Comparison of ENCODE assay signal across 15 mouse cellular contexts in genomic region chr7:49206775-49207676, GRCm38 (mm10).
DNase-seq lines count a peak whose midpoint lies in the region; ATAC-seq and TF ChIP-seq lines count a peak whose summit lies in the region.
"Had no signal": no experiment of that assay in that cellular context is flagged by ENCODE, and none has a peak within 500 bp of the region (broad histone marks: within the 10 kb centered on the region; RNA-seq: fewer than 3 reads in every experiment).

No protein-coding gene starts in this region.

- H3K36me3 ChIP-seq in heart, embryonic 14.5 days (ENCODE audit: control insufficient read depth, insufficient read depth, low read length) = no peaks in the 10 kb centered on the region
- no peaks in the 10 kb centered on the region for H3K36me3 ChIP-seq in heart, embryonic 12.5 days
- H3K36me3 ChIP-seq in ES-E14 (ENCODE audit: control insufficient read depth, insufficient read depth, low read length, poor library complexity, severe bottlenecking) = no peaks in the 10 kb centered on the region
- H3K36me3 ChIP-seq in heart, postnatal 0 days (replicated peaks; ENCODE audit: control insufficient read depth, insufficient read depth, low read length) = no peaks in the 10 kb centered on the region
- no peaks in the 10 kb centered on the region for H3K36me3 ChIP-seq in forebrain, embryonic 11.5 days (ENCODE audit: control insufficient read depth, insufficient read depth, low read length)
- H3K36me3 ChIP-seq in midbrain, postnatal 0 days (ENCODE audit: insufficient read depth, low read length) = no peaks in the 10 kb centered on the region
- H3K36me3 ChIP-seq: limb, embryonic 12.5 days; midbrain, embryonic 12.5 days had no signal

- no peak for ATAC-seq in heart, embryonic 14.5 days (ENCODE audit: insufficient number of reproducible peaks, insufficient read depth, low FRiP score, low read depth)
- ATAC-seq in heart, embryonic 12.5 days (ENCODE audit: insufficient number of reproducible peaks, low FRiP score) = no peak
- 0 out of 2 replicates have a peak, but pooled peaks have one; percentile 22 for ATAC-seq in heart, postnatal 0 days (ENCODE audit: insufficient read depth, low read depth)
- no peak for ATAC-seq in forebrain, embryonic 11.5 days (replicated peaks; ENCODE audit: low FRiP score)
- no peak for ATAC-seq in midbrain, postnatal 0 days (ENCODE audit: low FRiP score)
- ATAC-seq: forebrain, embryonic 13.5 days had no signal

- H3K27ac ChIP-seq in heart, embryonic 14.5 days (replicated peaks in 1 of 2; ENCODE audit: control insufficient read depth in 1 of 2, insufficient read depth in 1 of 2, low read depth in 2 of 2, low read length in 2 of 2) = peak overlapping the region; percentile 36 to 41; a peak in 2 of 4 replicates
- no peak overlapping the region for H3K27ac ChIP-seq in heart, embryonic 12.5 days (ENCODE audit: poor library complexity, severe bottlenecking)
- no peak overlapping the region for H3K27ac ChIP-seq in ES-E14 (ENCODE audit: insufficient read depth, low read depth, low read length, poor library complexity, severe bottlenecking)
- H3K27ac ChIP-seq in heart, postnatal 0 days (ENCODE audit: low read depth) = peak overlapping the region; percentile 22; the same call in 1 of the 2 replicates
- H3K27ac ChIP-seq in forebrain, embryonic 11.5 days (ENCODE audit: low read depth, low read length) = no peak overlapping the region
- no peak overlapping the region for H3K27ac ChIP-seq in midbrain, postnatal 0 days (ENCODE audit: low read depth, low read length)
- H3K27ac ChIP-seq: forebrain, embryonic 13.5 days; hindbrain, embryonic 14.5 days; limb, embryonic 12.5 days; midbrain, embryonic 12.5 days had no signal

- no peaks in the 10 kb centered on the region for H3K27me3 ChIP-seq in heart, embryonic 14.5 days (ENCODE audit: control insufficient read depth, insufficient read depth, low read length)
- 0 out of 2 replicates have a peak, but pooled peaks cover 5% of the 10 kb centered on the region for H3K27me3 ChIP-seq in heart, embryonic 12.5 days (replicated peaks)
- no peaks in the 10 kb centered on the region for H3K27me3 ChIP-seq in heart, postnatal 0 days (ENCODE audit: control insufficient read depth, insufficient read depth, low read length)
- H3K27me3 ChIP-seq in forebrain, embryonic 11.5 days (ENCODE audit: control insufficient read depth, insufficient read depth, low read length) = no peaks in the 10 kb centered on the region
- H3K27me3 ChIP-seq in midbrain, postnatal 0 days (ENCODE audit: insufficient read depth, low read length) = no peaks in the 10 kb centered on the region
- H3K27me3 ChIP-seq: forebrain, embryonic 13.5 days; limb, embryonic 12.5 days; midbrain, embryonic 12.5 days had no signal

- TF ChIP-seq CTCF in heart, postnatal 0 days (IDR thresholded peaks at IDR 0.05; ENCODE audit: low read depth) = no peak
- no peak for TF ChIP-seq CTCF in midbrain, postnatal 0 days (IDR thresholded peaks at IDR 0.05)

- in situ Hi-C loops in ES-E14 (cut with MboI; ENCODE audit: low sequenced_read_pairs in 2 of 2, unreplicated experiment in 2 of 2) = no loop called here

- TF ChIP-seq EP300 in heart, postnatal 0 days (IDR thresholded peaks at IDR 0.05; ENCODE audit: low read depth) = no peak

- H3K9ac ChIP-seq in heart, embryonic 14.5 days (ENCODE audit: low read length) = no peak overlapping the region
- H3K9ac ChIP-seq in heart, embryonic 12.5 days = no peak overlapping the region
- H3K9ac ChIP-seq in ES-E14 (ENCODE audit: insufficient read depth, low read depth, low read length, poor library complexity, severe bottlenecking) = no peak overlapping the region
- no peak overlapping the region for H3K9ac ChIP-seq in heart, postnatal 0 days (replicated peaks; ENCODE audit: low read depth, low read length)
- H3K9ac ChIP-seq in forebrain, embryonic 11.5 days (ENCODE audit: low read length) = no peak overlapping the region
- no peak overlapping the region for H3K9ac ChIP-seq in midbrain, postnatal 0 days (replicated peaks; ENCODE audit: low read length, poor library complexity, severe bottlenecking)
- H3K9ac ChIP-seq: forebrain, embryonic 13.5 days; hindbrain, embryonic 14.5 days; limb, embryonic 12.5 days; midbrain, embryonic 12.5 days had no signal

- H3K9me3 ChIP-seq in heart, embryonic 14.5 days (ENCODE audit: control insufficient read depth, low read length) = no peaks in the 10 kb centered on the region
- H3K9me3 ChIP-seq in heart, embryonic 12.5 days (replicated peaks) = no peaks in the 10 kb centered on the region
- H3K9me3 ChIP-seq in ES-E14 (ENCODE audit: control insufficient read depth, insufficient read depth, low read depth, low read length) = no peaks in the 10 kb centered on the region
- no peaks in the 10 kb centered on the region for H3K9me3 ChIP-seq in heart, postnatal 0 days (replicated peaks; ENCODE audit: control insufficient read depth, low read length)
- no peaks in the 10 kb centered on the region for H3K9me3 ChIP-seq in forebrain, embryonic 11.5 days (ENCODE audit: control insufficient read depth, low read length)
- no peaks in the 10 kb centered on the region for H3K9me3 ChIP-seq in midbrain, postnatal 0 days (ENCODE audit: low read length)
- H3K9me3 ChIP-seq: forebrain, embryonic 13.5 days; limb, embryonic 12.5 days; midbrain, embryonic 12.5 days had no signal

- H3K4me1 ChIP-seq in heart, embryonic 14.5 days (ENCODE audit: control insufficient read depth in 2 of 2, insufficient read depth in 2 of 2, low read length in 2 of 2) = peaks cover 7 to 15% of the 10 kb centered on the region in 2 experiments; a peak in 3 of 4 replicates
- peaks cover 17% of the 10 kb centered on the region for H3K4me1 ChIP-seq in heart, embryonic 12.5 days (replicated peaks)
- H3K4me1 ChIP-seq in ES-E14 (ENCODE audit: control insufficient read depth in 2 of 2, insufficient read depth in 2 of 2, low read length in 2 of 2, poor library complexity in 1 of 2) = no peaks in the 10 kb centered on the region
- peaks cover 17% of the 10 kb centered on the region for H3K4me1 ChIP-seq in heart, postnatal 0 days (ENCODE audit: control insufficient read depth, insufficient read depth)
- peaks cover 4% of the 10 kb centered on the region; the same call in 1 of the 2 replicates for H3K4me1 ChIP-seq in forebrain, embryonic 11.5 days (replicated peaks; ENCODE audit: control insufficient read depth, insufficient read depth, low read length)
- peaks cover 8% of the 10 kb centered on the region; the same call in 1 of the 2 replicates for H3K4me1 ChIP-seq in midbrain, postnatal 0 days (ENCODE audit: insufficient read depth, low read length)
- H3K4me1 ChIP-seq: limb, embryonic 12.5 days had no signal

- WGBS in heart, embryonic 14.5 days = 43% methylated on average over 5 of the region's 5 CpGs
- WGBS in heart, embryonic 12.5 days = 52% methylated on average over 5 of the region's 5 CpGs
- WGBS in heart, postnatal 0 days = 54% methylated on average over 5 of the region's 5 CpGs
- 82% methylated on average over 5 of the region's 5 CpGs for WGBS in forebrain, embryonic 11.5 days
- 87% methylated on average over 5 of the region's 5 CpGs for WGBS in midbrain, postnatal 0 days

- peak; percentile 43 for DNase-seq in adrenal gland, postnatal 14 days
- no peak for DNase-seq in adrenal gland, adult 18-20 months (ENCODE audit: low spot score in 2 of 2)
- no peak for DNase-seq in ES-E14 (ENCODE audit: low read depth, low spot score)
- peak; percentile 33 for DNase-seq in heart, postnatal 0 days (ENCODE audit: low spot score)
- no peak for DNase-seq in forebrain, embryonic 11.5 days (ENCODE audit: low spot score)
- DNase-seq in midbrain, postnatal 0 days (ENCODE audit: low spot score) = no peak
- DNase-seq: kidney, adult 11 months; kidney, postnatal 25 days; layer of hippocampus, postnatal 36 days had no signal

- no peak overlapping the region for H3K4me2 ChIP-seq in heart, embryonic 14.5 days (ENCODE audit: low read length)
- no peak overlapping the region for H3K4me2 ChIP-seq in heart, embryonic 12.5 days
- no peak overlapping the region for H3K4me2 ChIP-seq in heart, postnatal 0 days (ENCODE audit: low read depth, low read length)
- no peak overlapping the region for H3K4me2 ChIP-seq in forebrain, embryonic 11.5 days (ENCODE audit: low read depth, low read length, severe bottlenecking)
- no peak overlapping the region for H3K4me2 ChIP-seq in midbrain, postnatal 0 days (ENCODE audit: low read depth, low read length, poor library complexity, severe bottlenecking)
- H3K4me2 ChIP-seq: forebrain, embryonic 13.5 days; hindbrain, embryonic 14.5 days; limb, embryonic 12.5 days; midbrain, embryonic 12.5 days had no signal

- no peak overlapping the region for H3K4me3 ChIP-seq in heart, embryonic 14.5 days (ENCODE audit: control insufficient read depth in 1 of 2, insufficient read depth in 1 of 2, low read depth in 1 of 2, low read length in 2 of 2)
- no peak overlapping the region for H3K4me3 ChIP-seq in heart, embryonic 12.5 days
- no peak overlapping the region for H3K4me3 ChIP-seq in ES-E14 (ENCODE audit: insufficient read depth in 1 of 2, low read depth in 1 of 2, low read length in 2 of 2, poor library complexity in 1 of 2, severe bottlenecking in 1 of 2)
- no peak overlapping the region for H3K4me3 ChIP-seq in heart, postnatal 0 days (ENCODE audit: low read depth, low read length)
- no peak overlapping the region for H3K4me3 ChIP-seq in forebrain, embryonic 11.5 days (ENCODE audit: low read depth, low read length)
- no peak overlapping the region for H3K4me3 ChIP-seq in midbrain, postnatal 0 days (ENCODE audit: low read depth, low read length)
- H3K4me3 ChIP-seq: forebrain, embryonic 13.5 days; limb, embryonic 12.5 days; midbrain, embryonic 12.5 days had no signal

TF ChIP-seq in ES-E14, 5 proteins besides CTCF, POLR2A, EP300 and RAD21:
- TF ChIP-seq CHD2 (IDR thresholded peaks at IDR 0.05; ENCODE audit: low read depth, low read length) (no peak), MAFK (IDR thresholded peaks at IDR 0.05; ENCODE audit: insufficient read depth, low read depth, low read length) (no peak), ZNF384 (IDR thresholded peaks at IDR 0.05; ENCODE audit: low read depth, low read length) (0 out of 2 replicates have a peak, but pooled peaks have one; percentile 12), HCFC1 (IDR thresholded peaks at IDR 0.05; ENCODE audit: borderline replicate concordance, insufficient read depth, low read length) (no peak), ZC3H11A (IDR thresholded peaks at IDR 0.05; ENCODE audit: borderline replicate concordance, low read depth, low read length) (no peak)
TF ChIP-seq in ES-E14: peak in this region for 1.

Comparison
In these comparisons a context has a peak if more than half of its experiments do, and no peak if none do; other contexts are left out.
1. DNase-seq: peak in adrenal gland, postnatal 14 days (single experiment) and heart, postnatal 0 days (single experiment); none in adrenal gland, adult 18-20 months (0 of 2), ES-E14 (single experiment), forebrain, embryonic 11.5 days (single experiment) and midbrain, postnatal 0 days (single experiment).
2. H3K27ac ChIP-seq: peak in heart, embryonic 14.5 days (2 of 2) and heart, postnatal 0 days (single experiment); none in heart, embryonic 12.5 days (single experiment), ES-E14 (single experiment), forebrain, embryonic 11.5 days (single experiment) and midbrain, postnatal 0 days (single experiment).